Mouse (Mus musculus) bone marrow, adult 2 months (tissue): Measurements from ENCODE around the gene Chst11.

Experiments used
- CTCF ChIP-seq: fragments of 200-500 bp; IDR thresholded peaks from 2 replicates; pipeline ENCODE4 v1.5.1; 2011; ENCODE audit warnings: low read length, control low read depth; ENCODE audit not compliant: control insufficient read depth, insufficient read depth
- POLR2A ChIP-seq: fragments of 200-500 bp; IDR thresholded peaks from 2 replicates; pipeline ENCODE4 v1.6.1; 2011; ENCODE audit warnings: low read depth, mild to moderate bottlenecking, control low read depth, low read length, borderline replicate concordance; ENCODE audit not compliant: control insufficient read depth

- TF ChIP-seq POLR2A: no peak
- no peak for TF ChIP-seq CTCF
Measured at GRCm38 (mm10) chr10:83149342-83150178, 164.3 kb downstream of the Chst11 start.
